Mouse (Mus musculus): ENCODE measurements at regions not wholly inside any gene's neighbourhood (a gene's known extent, or its start where the extent isn't known, plus 50 kb on each side); places are given as distances from the start of the nearest gene placed in this dataset.

GRCm38 (mm10) chr10:60904351-60904750 lies 73.0 kb upstream of the Unc5b start:
- ATAC-seq (replicated peaks; ENCODE audit: insufficient number of reproducible peaks, low FRiP score, low TSS enrichment, poor library complexity, severe bottlenecking), result no peak

DNA sequence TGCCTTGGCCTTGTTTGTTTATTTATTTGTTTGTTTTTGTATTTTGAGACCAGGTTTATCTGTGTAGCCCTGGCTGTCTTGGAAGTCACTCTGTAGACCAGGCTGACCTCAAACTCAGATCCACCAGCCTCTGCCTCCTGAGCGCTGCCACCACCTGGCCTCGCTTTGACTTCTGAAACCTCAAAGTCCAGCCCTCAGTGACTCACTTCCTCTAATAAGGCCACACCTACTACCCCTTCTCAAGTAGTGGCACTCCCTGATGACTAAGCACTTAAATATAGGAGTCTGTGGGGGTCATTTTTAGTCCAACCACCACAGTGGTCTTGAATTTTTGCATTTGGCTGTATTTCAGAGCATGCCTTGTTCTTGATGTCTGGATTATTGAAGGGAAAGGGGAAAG lies 69.6 kb upstream of the Unc5b start:
- no peak for ATAC-seq (replicated peaks; ENCODE audit: insufficient number of reproducible peaks, low FRiP score, low TSS enrichment, poor library complexity, severe bottlenecking)

- ATAC-seq (replicated peaks; ENCODE audit: insufficient number of reproducible peaks, low FRiP score, low TSS enrichment, poor library complexity, severe bottlenecking), result no peak
Measured at GRCm38 (mm10) chr10:60893810-60894147, 62.4 kb upstream of the Unc5b start.

- ATAC-seq (replicated peaks; ENCODE audit: insufficient number of reproducible peaks, low FRiP score, low TSS enrichment, poor library complexity, severe bottlenecking), result no peak
Measured at GRCm38 (mm10) chr10:60893130-60893809, 61.9 kb upstream of the Unc5b start.

DNA sequence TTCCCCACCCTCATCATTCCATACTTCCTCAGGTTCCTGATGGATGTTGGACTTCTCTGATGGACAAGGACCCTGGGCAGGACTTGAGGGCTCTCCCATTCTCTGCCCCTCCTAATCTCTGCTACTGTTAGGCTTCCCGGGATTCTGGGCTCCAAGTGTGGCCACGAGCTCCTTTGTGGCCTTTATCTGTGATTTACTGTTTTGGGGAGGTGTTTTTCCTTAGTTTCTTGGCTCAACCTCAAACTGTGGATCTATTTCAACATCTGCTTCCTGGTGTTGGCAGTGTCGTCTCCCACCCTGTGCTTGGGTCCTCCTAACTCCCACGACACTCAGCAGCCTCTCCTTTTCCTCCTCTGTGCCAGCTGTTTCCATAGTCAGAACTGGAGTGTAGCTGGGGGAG lies 61.3 kb upstream of the Unc5b start:
- no peak for ATAC-seq (replicated peaks; ENCODE audit: insufficient number of reproducible peaks, low FRiP score, low TSS enrichment, poor library complexity, severe bottlenecking)

- no peak for ATAC-seq (replicated peaks; ENCODE audit: insufficient number of reproducible peaks, low FRiP score, low TSS enrichment, poor library complexity, severe bottlenecking)
Measured at GRCm38 (mm10) chr10:60891476-60892170, 60.2 kb upstream of the Unc5b start.

DNA sequence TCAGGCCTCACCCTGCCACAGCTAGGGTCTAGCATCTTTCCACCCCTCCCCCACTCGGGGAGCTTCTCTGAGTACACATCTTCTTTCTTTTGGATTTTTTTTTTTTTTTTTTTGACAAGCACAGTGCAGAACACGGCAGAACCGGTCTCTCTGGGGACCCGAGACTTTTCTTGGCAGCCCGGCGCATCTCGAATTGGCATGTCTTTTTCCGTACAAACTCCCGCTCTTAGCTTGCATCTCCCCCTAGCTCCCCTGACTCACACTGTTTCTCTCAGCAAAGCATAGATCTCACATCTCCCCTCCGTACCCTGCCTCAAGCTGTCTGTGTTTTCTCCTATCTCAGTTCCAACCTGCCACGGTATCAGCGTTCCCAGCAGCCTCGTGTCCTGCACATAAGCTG lies 58.4 kb upstream of the Unc5b start:
- no peak for ATAC-seq (replicated peaks; ENCODE audit: insufficient number of reproducible peaks, low FRiP score, low TSS enrichment, poor library complexity, severe bottlenecking)

GRCm38 (mm10) chr10:60888541-60888940 lies 57.2 kb upstream of the Unc5b start:
- ATAC-seq (replicated peaks; ENCODE audit: insufficient number of reproducible peaks, low FRiP score, low TSS enrichment, poor library complexity, severe bottlenecking), result no peak

DNA sequence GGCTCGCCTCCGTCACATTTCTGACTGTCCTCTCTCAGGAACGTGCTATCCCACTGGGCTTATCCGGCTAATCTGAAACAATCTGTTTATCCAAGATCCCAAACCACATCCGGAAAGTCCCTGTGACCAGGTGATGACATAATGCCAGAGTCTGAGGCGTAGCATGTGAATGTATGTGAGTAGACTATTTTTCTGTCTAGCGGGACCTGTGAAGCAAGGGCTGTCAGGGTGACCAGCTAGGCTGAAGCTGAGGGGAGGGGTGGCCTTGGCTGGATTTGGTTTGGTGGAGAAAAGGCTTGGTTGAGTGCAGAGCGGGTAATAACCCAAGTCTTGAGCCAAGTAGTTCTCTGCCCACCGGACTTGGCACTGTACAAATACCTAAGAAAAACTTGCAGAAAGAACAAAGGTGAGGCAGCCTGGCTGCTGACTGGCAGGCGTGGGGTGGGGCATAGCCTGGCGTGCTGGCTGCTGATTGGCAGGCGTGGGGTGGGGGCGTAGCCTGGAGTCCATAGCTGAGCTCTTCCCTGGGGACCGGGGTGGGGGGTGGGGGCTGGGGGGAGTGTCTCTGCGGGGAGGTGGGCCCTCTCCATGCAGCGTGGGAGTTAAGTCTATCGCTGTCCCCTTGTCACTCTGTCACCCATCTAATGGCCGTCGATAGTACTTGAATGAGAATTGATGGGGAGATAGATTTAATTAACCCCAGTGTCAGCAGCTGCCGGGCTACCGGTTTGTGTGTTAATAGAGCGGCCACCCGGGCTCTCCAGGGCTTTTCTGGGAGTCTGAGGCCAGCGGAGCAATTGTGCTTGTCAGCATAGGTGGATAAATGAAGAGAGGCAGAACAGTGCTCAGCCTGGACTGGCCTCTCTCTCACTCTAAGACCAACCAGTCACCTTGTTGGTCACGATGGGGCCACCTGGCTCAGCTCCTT lies 54.2 kb upstream of the Unc5b start:
- no peak for ATAC-seq (replicated peaks; ENCODE audit: insufficient number of reproducible peaks, low FRiP score, low TSS enrichment, poor library complexity, severe bottlenecking)

DNA sequence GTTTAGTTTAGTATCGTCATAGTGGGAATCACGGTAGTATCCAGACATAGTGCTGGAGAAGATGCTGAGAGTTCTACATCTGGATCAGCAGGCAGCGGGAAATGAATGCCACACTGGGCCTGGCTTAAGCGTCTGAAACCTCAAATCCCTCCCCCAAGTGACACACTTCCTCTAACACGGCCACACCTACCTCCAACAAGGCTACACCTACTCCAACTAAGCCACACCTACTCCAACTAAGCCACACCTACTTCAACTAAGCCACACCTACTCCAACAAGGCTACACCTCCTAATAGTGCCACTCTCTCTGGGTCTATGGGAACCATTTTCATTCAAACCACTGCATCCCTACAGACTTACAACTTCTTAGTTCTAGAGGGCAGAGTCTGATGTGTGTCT lies 53.4 kb upstream of the Unc5b start:
- ATAC-seq (replicated peaks; ENCODE audit: insufficient number of reproducible peaks, low FRiP score, low TSS enrichment, poor library complexity, severe bottlenecking), result no peak

Measured in monocyte, adult 5-6 weeks (primary cell).